Mouse (Mus musculus) embryonic facial prominence, embryonic 10.5 days (tissue): ENCODE data around the gene Gng7. TPM values are rescaled to one million over a fixed set of nuclear protein-coding genes. Genes with fewer than 3 reads are reported as not detected.
A peak's percentile ranks its signal among the peaks of the same experiment; 100 is the strongest.

ENCODE experiments used
- DNase-seq: peaks from one replicate; pipeline ENCODE4 v3.0.0-alpha.2; 2017; ENCODE audit warnings: low spot score
- H3K27ac ChIP-seq: fragments of 300-500 bp; sonication (generic); replicated peaks from 2 replicates; pipeline ENCODE4 v1.5.1; 2016; ENCODE audit warnings: mild to moderate bottlenecking
- H3K27me3 ChIP-seq: fragments of 300-500 bp; sonication (generic); replicated peaks from 2 replicates; pipeline ENCODE4 v1.6.1; 2016; ENCODE audit warnings: low read depth, mild to moderate bottlenecking; ENCODE audit not compliant: poor library complexity, severe bottlenecking
- H3K36me3 ChIP-seq: fragments of 300-500 bp; sonication (generic); replicated peaks from 2 replicates; pipeline ENCODE4 v1.6.1; 2016; ENCODE audit warnings: mild to moderate bottlenecking, moderate library complexity
- H3K4me1 ChIP-seq: fragments of 300-500 bp; sonication (generic); 2 replicates; pipeline ENCODE4 v1.6.1; 2016
- H3K4me3 ChIP-seq: fragments of 300-500 bp; sonication (generic); 2 replicates; pipeline ENCODE4 v1.5.1; 2016; ENCODE audit warnings: mild to moderate bottlenecking, moderate library complexity
- H3K9me3 ChIP-seq: fragments of 300-500 bp; sonication (generic); 2 replicates; pipeline ENCODE4 v1.6.1; 2016; ENCODE audit warnings: mild to moderate bottlenecking
- WGBS: fragments of 180-500 bp; shearing (Covaris S2); methylation state at CpG from one replicate; pipeline ENCODE4 v1.1.7; 2016; 5-methylcytosine and 5-hydroxymethylcytosine counted together
- polyA plus RNA-seq: library from polyadenylated mRNA; unstranded; fragments of >200 nt; fragmentation: Nextera tagmentation; extraction: Ambion mirVana; gene quantifications from 2 replicates; pipeline ENCODE4 v1.2.1, GENCODE M21; 2016

The Gng7 gene
- polyA plus RNA-seq, 1 experiment from 2014 or later = 6.7 TPM

DNA sequence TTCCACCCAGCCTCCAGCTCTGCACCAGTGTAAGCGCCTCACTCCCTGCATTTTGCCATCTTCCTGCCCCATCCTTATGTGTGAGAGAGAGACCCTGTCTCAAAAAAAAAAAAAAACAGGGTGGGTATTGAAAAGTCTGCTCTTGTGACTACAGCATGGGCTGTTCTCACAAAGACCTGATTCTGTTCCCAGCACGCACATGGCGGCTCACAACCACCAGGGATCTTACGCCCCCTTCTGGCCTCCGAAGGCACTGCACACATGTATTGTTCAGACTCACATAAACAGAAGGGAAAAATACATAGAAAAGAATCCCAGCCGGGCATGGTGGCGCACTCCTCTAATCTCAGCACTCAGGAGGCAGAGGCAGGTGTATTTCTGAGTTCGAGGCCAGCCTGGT is 8.0 kb upstream of the Gng7 start:
- Histone ChIP-seq H3K27me3 (peaks cover 63% of the 10 kb centered on the region), H3K9me3 (no peaks in the 10 kb centered on the region), H3K36me3 (no peaks in the 10 kb centered on the region), H3K27ac (no peak overlapping the region), H3K4me3 (no peak overlapping the region), H3K4me1 (peaks cover 22% of the 10 kb centered on the region)
- no peak for DNase-seq
- 63% methylated on average over 8 of the region's 8 CpGs for WGBS

DNA sequence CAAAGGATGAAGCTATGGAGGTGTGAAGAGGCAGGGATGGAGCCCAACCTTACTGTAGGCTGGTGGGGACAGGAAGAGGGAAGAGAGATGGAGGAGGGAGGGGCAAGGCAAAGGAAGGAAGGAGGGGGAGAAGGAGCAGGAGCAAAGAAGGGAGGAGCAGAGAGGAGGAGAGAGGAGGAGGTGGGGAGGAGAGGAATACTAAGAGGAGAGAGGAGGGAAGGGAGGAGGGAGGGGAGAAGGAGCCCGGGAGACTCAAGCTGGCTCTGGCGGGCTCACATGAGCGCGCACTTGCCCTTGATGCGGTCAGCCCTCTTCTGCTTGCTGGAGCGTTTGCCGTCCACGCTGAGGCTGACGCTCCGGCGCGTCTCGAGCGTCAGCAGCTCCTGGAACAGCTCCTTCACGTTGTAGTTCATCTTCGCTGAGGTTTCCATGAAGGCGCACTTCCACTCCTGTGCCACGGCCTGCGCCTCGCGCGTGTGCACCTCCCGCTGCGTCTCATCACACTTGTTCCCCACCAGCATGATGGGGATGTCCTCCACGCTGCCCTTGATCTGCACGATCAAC is 6.9 kb upstream of the Gng7 start:
- H3K4me1 ChIP-seq = peaks cover 22% of the 10 kb centered on the region
- no peaks in the 10 kb centered on the region for H3K36me3 ChIP-seq
- no peaks in the 10 kb centered on the region for H3K9me3 ChIP-seq
- no peak for DNase-seq
- no peak overlapping the region for H3K27ac ChIP-seq
- peak overlapping the region; percentile 21; the same call in 1 of the 2 replicates for H3K4me3 ChIP-seq
- H3K27me3 ChIP-seq = peaks cover 63% of the 10 kb centered on the region
- 13% methylated on average over 26 of the region's 26 CpGs for WGBS

GRCm38 (mm10) chr10:81020207-81020606 is 5.5 kb upstream of the Gng7 start:
- 71% methylated on average over 2 of the region's 2 CpGs for WGBS
- Histone ChIP-seq H3K27ac (no peak overlapping the region), H3K4me3 (no peak overlapping the region), H3K36me3 (no peaks in the 10 kb centered on the region), H3K9me3 (no peaks in the 10 kb centered on the region), H3K27me3 (peaks cover 49% of the 10 kb centered on the region), H3K4me1 (peaks cover 19% of the 10 kb centered on the region)
- no peak for DNase-seq

GRCm38 (mm10) chr10:81019687-81020086 is 4.9 kb upstream of the Gng7 start:
- peak overlapping the region; percentile 19; the same call in 1 of the 2 replicates for H3K27ac ChIP-seq
- H3K36me3 ChIP-seq = no peaks in the 10 kb centered on the region
- H3K9me3 ChIP-seq = no peaks in the 10 kb centered on the region
- 78% methylated on average over 6 of the region's 6 CpGs for WGBS
- no peak overlapping the region for H3K4me3 ChIP-seq
- peaks cover 19% of the 10 kb centered on the region for H3K4me1 ChIP-seq
- DNase-seq = no peak
- peaks cover 44% of the 10 kb centered on the region for H3K27me3 ChIP-seq

DNA sequence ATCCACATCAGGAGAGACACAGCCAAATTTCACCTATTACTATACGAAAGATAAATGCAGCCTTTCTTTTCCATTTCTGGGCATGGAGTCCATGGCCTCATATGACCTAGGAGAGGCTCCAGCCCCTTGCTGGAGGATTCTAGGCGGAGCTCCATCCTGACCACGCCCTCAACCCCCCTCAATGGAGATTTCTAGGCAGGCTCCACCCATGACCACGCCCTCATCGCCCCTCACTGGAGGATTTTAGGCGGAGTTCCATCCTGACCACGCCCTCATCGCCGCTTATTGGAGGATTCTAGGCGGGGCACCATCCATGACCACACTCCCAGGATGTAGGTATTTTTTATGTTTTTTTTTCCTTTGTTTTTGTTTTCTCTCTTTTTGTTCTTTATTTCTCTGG is 3.6 kb upstream of the Gng7 start:
- 42% methylated on average over 10 of the region's 10 CpGs for WGBS
- Histone ChIP-seq H3K4me3 (no peak overlapping the region), H3K27ac (no peak overlapping the region), H3K36me3 (no peaks in the 10 kb centered on the region), H3K4me1 (peaks cover 29% of the 10 kb centered on the region), H3K9me3 (no peaks in the 10 kb centered on the region), H3K27me3 (peaks cover 36% of the 10 kb centered on the region)
- peak; percentile 53 for DNase-seq

GRCm38 (mm10) chr10:81016645-81017044 is 1.9 kb upstream of the Gng7 start:
- peaks cover 25% of the 10 kb centered on the region for H3K27me3 ChIP-seq
- H3K4me1 ChIP-seq = peaks cover 25% of the 10 kb centered on the region
- no peaks in the 10 kb centered on the region for H3K36me3 ChIP-seq
- no peak overlapping the region for H3K4me3 ChIP-seq
- DNase-seq = peak; percentile 78
- 10% methylated on average over 7 of the region's 7 CpGs for WGBS
- H3K9me3 ChIP-seq = no peaks in the 10 kb centered on the region
- no peak overlapping the region for H3K27ac ChIP-seq

DNA sequence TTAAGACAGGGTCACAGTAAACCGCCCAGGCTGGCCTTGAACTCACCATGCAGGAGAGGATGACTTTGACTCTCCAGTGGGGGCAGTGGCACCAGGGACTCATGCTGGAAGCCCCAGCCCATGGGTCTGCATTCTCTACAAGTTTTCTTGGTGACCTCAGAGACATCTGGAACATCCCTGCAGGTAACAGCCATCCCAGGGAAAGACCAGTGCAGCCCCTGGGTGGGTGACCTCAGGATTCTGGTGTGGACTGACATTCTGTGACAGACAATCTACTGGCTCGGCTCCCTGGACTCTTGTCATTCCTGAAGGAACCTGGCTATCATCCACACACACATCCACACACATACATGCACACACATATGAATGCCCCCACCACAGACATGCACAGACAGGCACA is 921 bp upstream of the Gng7 start:
- Histone ChIP-seq H3K27ac (no peak overlapping the region), H3K4me3 (no peak overlapping the region), H3K4me1 (peaks cover 23% of the 10 kb centered on the region), H3K27me3 (peaks cover 15% of the 10 kb centered on the region), H3K9me3 (no peaks in the 10 kb centered on the region), H3K36me3 (no peaks in the 10 kb centered on the region)
- 94% methylated on average over 2 of the region's 2 CpGs for WGBS
- DNase-seq = no peak

- DNase-seq = no peak
- no peak overlapping the region for H3K27ac ChIP-seq
- no peaks in the 10 kb centered on the region for H3K9me3 ChIP-seq
- WGBS = 67% methylated on average over 6 of the region's 6 CpGs
- peaks cover 18% of the 10 kb centered on the region for H3K4me1 ChIP-seq
- H3K27me3 ChIP-seq = peaks cover 12% of the 10 kb centered on the region; the same call in 1 of the 2 replicates
- no peak overlapping the region for H3K4me3 ChIP-seq
- no peaks in the 10 kb centered on the region for H3K36me3 ChIP-seq
Measured at GRCm38 (mm10) chr10:81010851-81011250, 3.9 kb downstream of the Gng7 start.

DNA sequence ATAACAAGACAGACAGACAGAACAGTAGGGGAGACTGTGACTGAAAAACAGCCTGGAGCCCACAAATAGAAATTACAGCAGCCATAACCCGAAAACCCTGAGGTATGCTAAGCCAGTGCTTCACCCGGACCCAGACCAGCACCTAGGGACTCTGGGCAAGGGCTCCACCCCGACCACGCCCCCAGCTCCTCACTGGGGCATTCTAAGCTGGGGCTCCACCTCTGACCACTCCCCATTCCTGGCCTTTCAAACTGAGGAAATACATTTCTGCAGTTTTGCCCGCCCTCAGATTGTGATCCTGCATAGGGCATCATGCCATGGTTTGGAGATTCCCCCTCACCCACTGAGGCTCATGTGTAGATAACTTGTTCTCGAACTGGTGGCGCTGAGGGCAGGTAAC is 7.5 kb downstream of the Gng7 start:
- no peaks in the 10 kb centered on the region for H3K36me3 ChIP-seq
- 32% methylated on average over 7 of the region's 7 CpGs for WGBS
- H3K9me3 ChIP-seq = no peaks in the 10 kb centered on the region
- H3K27me3 ChIP-seq = 0 out of 2 replicates have a peak, but pooled peaks cover under 1% of the 10 kb centered on the region
- no peak for DNase-seq
- H3K27ac ChIP-seq = no peak overlapping the region
- H3K4me3 ChIP-seq = no peak overlapping the region
- H3K4me1 ChIP-seq = no peaks in the 10 kb centered on the region

DNA sequence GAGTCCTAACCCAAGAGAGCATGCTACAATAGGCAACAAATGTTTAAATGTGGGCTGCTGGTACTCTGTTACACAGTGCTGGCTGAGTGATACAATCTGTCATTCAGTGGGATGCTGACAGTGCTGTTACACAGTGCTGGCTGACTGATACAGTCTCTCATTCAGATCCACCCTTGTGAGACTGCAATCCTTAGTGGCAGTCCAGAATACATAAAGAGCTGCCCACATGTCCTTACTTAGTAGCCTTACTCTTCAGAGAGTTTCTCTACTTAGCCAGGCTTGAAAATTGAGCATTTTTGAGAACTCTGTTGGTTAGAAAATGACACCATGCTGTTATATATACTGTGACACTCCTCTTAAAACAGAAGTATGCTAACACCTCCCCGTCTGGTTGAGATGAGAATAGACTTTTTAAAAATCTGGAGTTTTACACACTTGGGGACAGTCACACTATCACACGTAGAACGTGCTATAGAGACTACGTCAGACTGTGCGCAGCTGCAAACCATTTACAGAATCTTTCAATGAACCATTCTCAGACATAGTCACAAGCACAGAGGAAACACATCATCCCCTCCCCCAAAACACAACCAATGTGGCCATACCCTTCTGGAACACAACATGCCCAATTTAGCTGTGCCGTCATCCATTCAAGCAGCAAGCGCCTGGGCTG is 8.6 kb downstream of the Gng7 start:
- 92% methylated on average over 7 of the region's 7 CpGs for WGBS
- no peak for DNase-seq
- peaks cover 6% of the 10 kb centered on the region; the same call in 1 of the 2 replicates for H3K4me1 ChIP-seq
- H3K27me3 ChIP-seq = peaks cover 8% of the 10 kb centered on the region
- no peaks in the 10 kb centered on the region for H3K36me3 ChIP-seq
- H3K4me3 ChIP-seq = no peak overlapping the region
- no peak overlapping the region for H3K27ac ChIP-seq
- H3K9me3 ChIP-seq = no peaks in the 10 kb centered on the region

- Histone ChIP-seq H3K4me1 (peaks cover 30% of the 10 kb centered on the region), H3K9me3 (no peaks in the 10 kb centered on the region), H3K27ac (no peak overlapping the region; the same call in 1 of the 2 replicates), H3K4me3 (no peak overlapping the region), H3K27me3 (peaks cover 30% of the 10 kb centered on the region), H3K36me3 (no peaks in the 10 kb centered on the region)
- WGBS = 66% methylated on average over 10 of the region's 10 CpGs
- no peak for DNase-seq
Measured at GRCm38 (mm10) chr10:81001161-81001560, 13.6 kb downstream of the Gng7 start.

- Histone ChIP-seq H3K9me3 (no peaks in the 10 kb centered on the region), H3K4me3 (no peak overlapping the region), H3K36me3 (no peaks in the 10 kb centered on the region), H3K4me1 (peaks cover 30% of the 10 kb centered on the region), H3K27me3 (peaks cover 30% of the 10 kb centered on the region), H3K27ac (no peak overlapping the region; the same call in 1 of the 2 replicates)
- no peak for DNase-seq
- WGBS = 48% methylated on average over 28 of the region's 28 CpGs
Measured at GRCm38 (mm10) chr10:81000197-81001062, 14.3 kb downstream of the Gng7 start.
